Mouse (Mus musculus) C2C12 (cell line): Measurements from ENCODE around the gene Gimap8.

Experiments
- CTCF ChIP-seq: IDR thresholded peaks from one replicate; pipeline ENCODE4 v1.5.1; 2011; ENCODE audit not compliant: control insufficient read depth, insufficient read depth, insufficient read length
- MAX ChIP-seq: IDR thresholded peaks from one replicate; pipeline ENCODE4 v1.6.1; 2011; ENCODE audit warnings: mild to moderate bottlenecking, control low read depth

DNA sequence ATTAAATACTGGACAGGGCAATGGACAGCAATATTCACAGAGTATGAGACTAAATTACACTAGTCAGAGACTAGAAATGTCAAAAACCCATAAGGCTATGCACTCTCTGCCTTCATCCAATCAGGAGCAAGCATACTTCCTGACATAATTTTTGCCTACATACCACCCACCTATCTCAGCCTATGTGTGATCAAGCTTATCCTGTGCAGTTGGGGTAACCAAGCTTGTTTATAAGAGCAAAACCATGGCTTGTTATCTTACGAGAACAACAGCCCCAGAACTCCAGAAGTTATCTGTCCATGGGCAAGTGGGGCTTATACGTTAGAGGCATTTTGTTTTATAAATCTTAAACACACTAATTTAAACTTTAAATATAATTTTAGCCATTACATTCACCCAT is 11.9 kb upstream of the Gimap8 start:
- TF ChIP-seq CTCF: no peak
- no peak for TF ChIP-seq MAX
